Mouse (Mus musculus) right cerebral cortex, postnatal 14 days (tissue): Measurements from ENCODE around the gene Atp6v0a1.
"Not testable (repeated sequence)": the region's sequence is repeated elsewhere in the genome, so short reads cannot be mapped to it uniquely, and the experiment has no call there.

ENCODE experiments used
- DNase-seq: peaks from one replicate; pipeline ENCODE4 v3.0.0; 2022

Gene Atp6v0a1

GRCm38 (mm10) chr11:100983125-100983777, 26.0 kb upstream of the Atp6v0a1 start:
- DNase-seq = peak; percentile 83

- no peak for DNase-seq
Observed at GRCm38 (mm10) chr11:100983778-100984131, 25.5 kb upstream of the Atp6v0a1 start.

GRCm38 (mm10) chr11:100985607-100986006, 23.6 kb upstream of the Atp6v0a1 start:
- no peak for DNase-seq

GRCm38 (mm10) chr11:100988674-100989073, 20.6 kb upstream of the Atp6v0a1 start:
- DNase-seq = no peak

GRCm38 (mm10) chr11:100989666-100990065, 19.6 kb upstream of the Atp6v0a1 start:
- no peak for DNase-seq

- DNase-seq = no peak
Observed at GRCm38 (mm10) chr11:100991027-100991534, 18.2 kb upstream of the Atp6v0a1 start.

GRCm38 (mm10) chr11:100993437-100993836, 15.8 kb upstream of the Atp6v0a1 start:
- no peak for DNase-seq

GRCm38 (mm10) chr11:100994233-100994632, 15.0 kb upstream of the Atp6v0a1 start:
- no peak for DNase-seq

GRCm38 (mm10) chr11:100994655-100995054, 14.6 kb upstream of the Atp6v0a1 start:
- DNase-seq = no peak

- no peak for DNase-seq
Observed at GRCm38 (mm10) chr11:100996501-100996900, 12.8 kb upstream of the Atp6v0a1 start.

GRCm38 (mm10) chr11:100998836-100999235, 10.4 kb upstream of the Atp6v0a1 start:
- DNase-seq = no peak

- no peak for DNase-seq
Observed at GRCm38 (mm10) chr11:100999254-100999653, 10.0 kb upstream of the Atp6v0a1 start.

- not testable (repeated sequence) for DNase-seq
Observed at GRCm38 (mm10) chr11:101001875-101002552, 7.2 kb upstream of the Atp6v0a1 start.

- no peak for DNase-seq
Observed at GRCm38 (mm10) chr11:101003025-101003685, 6.1 kb upstream of the Atp6v0a1 start.

GRCm38 (mm10) chr11:101008206-101009045, 826 bp upstream of the Atp6v0a1 start:
- no peak for DNase-seq

- no peak for DNase-seq
Observed at GRCm38 (mm10) chr11:101009888-101010784, 884 bp downstream of the Atp6v0a1 start.

GRCm38 (mm10) chr11:101011641-101012040, 2.4 kb downstream of the Atp6v0a1 start:
- no peak for DNase-seq

- DNase-seq = peak; percentile 56
Observed at GRCm38 (mm10) chr11:101023371-101023770, 14.1 kb downstream of the Atp6v0a1 start.

- no peak for DNase-seq
Observed at GRCm38 (mm10) chr11:101024001-101024400, 14.7 kb downstream of the Atp6v0a1 start.

- DNase-seq = no peak
Observed at GRCm38 (mm10) chr11:101027121-101027520, 17.9 kb downstream of the Atp6v0a1 start.

GRCm38 (mm10) chr11:101029320-101029719, 20.1 kb downstream of the Atp6v0a1 start:
- DNase-seq = no peak
